Mouse (Mus musculus) lung, postnatal 0 days (tissue): Measurements from ENCODE around the gene Cacna2d4.

ENCODE experiments used
- CTCF ChIP-seq: IDR thresholded peaks from 2 replicates; pipeline ENCODE4 v1.5.1; 2016; ENCODE audit warnings: antibody characterized with exemption, mild to moderate bottlenecking
- EP300 ChIP-seq: IDR thresholded peaks from 2 replicates; pipeline ENCODE4 v1.6.1; 2016; ENCODE audit warnings: antibody characterized with exemption, mild to moderate bottlenecking, control low read depth

- no peak for TF ChIP-seq CTCF
- no peak for TF ChIP-seq EP300
These were observed 1.2 kb downstream of the Cacna2d4 start for GRCm38 (mm10) chr6:119237427-119237989.
